Mouse (Mus musculus) urinary bladder, adult 2 months (tissue): ENCODE data around the gene Efnb2. TPM values are rescaled to one million over a fixed set of nuclear protein-coding genes. Genes with fewer than 3 reads are reported as not detected.

Experiments
- DNase-seq: peaks from one replicate; pipeline ENCODE4 v3.0.0; 2022; ENCODE audit warnings: low spot score
- polyA plus RNA-seq: library from polyadenylated mRNA; depleted of rRNA; stranded (reverse); fragments of >200 nt; gene quantifications from 2 replicates; pipeline ENCODE4 v1.2.3, GENCODE M21; 2012; rRNA removed

The Efnb2 gene
- polyA plus RNA-seq: 27.6 and 30.5 TPM in 2 replicates

DNA sequence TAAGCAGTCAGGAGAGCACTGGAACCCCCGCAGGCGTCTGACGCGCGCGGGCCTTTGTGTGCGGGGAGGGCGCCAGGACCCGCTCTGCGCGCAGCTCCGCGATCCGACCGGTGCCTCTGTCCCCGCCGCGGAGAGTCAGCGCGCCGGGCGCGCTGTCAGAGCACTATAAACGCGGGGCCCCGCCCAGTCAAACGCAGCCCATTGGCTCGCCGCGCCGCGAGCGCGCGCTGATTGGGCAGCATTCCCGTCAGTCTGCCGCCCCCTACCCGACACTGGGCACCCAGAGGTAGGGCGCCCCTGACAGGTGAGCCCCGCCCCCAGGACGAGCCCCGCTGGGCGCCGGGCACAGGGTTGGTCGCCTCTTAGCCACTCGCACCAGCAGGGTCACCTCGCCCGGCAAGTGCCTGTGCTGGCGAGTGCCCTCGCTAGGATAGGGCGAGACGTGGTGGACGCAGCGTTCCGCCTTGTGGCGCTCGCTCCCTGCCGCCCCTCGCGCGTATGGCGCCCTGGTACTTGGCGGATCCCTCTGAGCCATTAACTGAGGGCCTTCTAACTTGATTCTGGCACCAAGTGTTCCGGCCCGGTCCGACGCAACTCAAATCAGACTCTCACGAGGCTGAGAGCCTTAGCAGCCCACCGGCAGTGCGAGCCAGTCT, at the start of gene Efnb2:
TSS of gene Efnb2 (minus strand) at position 140 of the 656 bp plus-strand sequence.
- DNase-seq: peak; percentile 99

DNA sequence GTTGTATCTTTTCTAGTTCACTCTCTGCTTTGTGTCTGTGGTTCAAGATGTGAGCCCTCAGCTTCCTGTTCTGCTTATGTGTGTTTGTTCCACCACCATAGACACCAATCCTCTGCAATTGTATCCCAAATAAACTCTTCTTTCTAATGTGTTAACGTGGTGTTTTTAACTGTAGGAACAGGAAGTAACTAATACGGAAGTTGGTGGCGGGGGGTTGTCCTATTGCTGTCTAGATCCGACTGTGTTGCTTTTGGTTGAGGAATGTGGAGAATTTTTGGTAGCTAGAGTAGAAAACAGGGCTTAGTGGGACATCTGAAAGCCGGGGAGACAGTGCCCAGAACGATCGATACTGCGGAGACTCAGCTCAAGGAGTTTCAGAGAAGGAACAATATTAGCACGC, 43.8 kb upstream of the Efnb2 start:
- DNase-seq: no peak

DNA sequence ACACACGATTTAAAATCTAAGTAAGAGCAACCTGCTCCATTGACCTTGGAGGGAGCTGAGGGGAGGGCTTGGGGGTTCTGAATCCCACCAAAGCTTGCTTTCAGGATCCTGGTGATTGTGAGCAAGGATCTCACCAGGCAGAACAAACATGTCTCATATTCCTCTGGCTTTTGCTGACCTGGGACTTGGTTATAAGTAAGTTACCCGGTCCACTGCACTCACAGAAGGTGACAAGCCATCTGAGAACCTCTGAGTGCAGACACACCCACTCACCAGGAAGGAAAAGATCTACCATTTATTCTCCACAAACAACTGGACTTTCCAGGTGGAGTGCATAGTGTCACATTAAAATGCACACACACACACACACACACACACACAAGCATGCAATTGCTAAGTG, 42.6 kb upstream of the Efnb2 start:
- DNase-seq: no peak

DNA sequence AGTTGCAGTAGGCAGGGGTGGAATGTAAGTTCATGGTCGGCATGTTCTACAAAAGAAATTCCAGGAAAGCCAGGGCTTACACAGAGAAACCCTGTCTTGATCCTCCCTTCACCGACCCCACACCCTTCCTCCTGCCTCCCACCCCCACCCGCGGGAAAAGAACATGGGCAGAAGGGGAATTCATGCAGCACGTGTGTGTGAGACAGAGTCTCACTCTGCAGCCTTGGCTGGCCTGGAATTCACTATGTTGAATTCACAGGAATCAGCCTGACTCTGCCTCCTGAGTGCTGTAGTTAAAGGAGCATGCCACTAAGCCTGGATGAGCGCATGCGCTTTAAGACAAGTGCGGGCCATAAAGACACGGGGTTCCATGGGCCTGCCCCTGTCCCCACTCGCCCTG, 39.8 kb upstream of the Efnb2 start:
- no peak for DNase-seq

DNA sequence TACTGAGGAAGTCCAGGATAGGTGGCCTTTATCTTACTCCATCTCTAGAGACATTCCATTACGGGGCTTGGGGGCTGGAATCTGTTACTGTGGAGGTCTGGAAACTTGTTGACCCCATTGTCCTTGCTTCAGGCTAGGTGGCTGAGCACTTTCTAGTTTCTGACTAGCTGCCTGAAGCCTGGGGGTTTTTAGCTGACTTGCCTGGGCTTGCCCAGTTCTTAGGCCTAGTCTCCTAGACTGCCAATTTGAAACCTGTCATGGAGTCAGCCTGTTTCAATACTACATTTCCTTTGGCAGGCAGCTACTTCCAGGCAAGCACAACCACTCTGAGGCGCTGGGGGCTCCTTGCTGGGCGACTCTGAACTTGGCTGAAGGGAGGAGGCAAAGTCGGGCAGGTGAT, 39.2 kb upstream of the Efnb2 start:
- DNase-seq: no peak

DNA sequence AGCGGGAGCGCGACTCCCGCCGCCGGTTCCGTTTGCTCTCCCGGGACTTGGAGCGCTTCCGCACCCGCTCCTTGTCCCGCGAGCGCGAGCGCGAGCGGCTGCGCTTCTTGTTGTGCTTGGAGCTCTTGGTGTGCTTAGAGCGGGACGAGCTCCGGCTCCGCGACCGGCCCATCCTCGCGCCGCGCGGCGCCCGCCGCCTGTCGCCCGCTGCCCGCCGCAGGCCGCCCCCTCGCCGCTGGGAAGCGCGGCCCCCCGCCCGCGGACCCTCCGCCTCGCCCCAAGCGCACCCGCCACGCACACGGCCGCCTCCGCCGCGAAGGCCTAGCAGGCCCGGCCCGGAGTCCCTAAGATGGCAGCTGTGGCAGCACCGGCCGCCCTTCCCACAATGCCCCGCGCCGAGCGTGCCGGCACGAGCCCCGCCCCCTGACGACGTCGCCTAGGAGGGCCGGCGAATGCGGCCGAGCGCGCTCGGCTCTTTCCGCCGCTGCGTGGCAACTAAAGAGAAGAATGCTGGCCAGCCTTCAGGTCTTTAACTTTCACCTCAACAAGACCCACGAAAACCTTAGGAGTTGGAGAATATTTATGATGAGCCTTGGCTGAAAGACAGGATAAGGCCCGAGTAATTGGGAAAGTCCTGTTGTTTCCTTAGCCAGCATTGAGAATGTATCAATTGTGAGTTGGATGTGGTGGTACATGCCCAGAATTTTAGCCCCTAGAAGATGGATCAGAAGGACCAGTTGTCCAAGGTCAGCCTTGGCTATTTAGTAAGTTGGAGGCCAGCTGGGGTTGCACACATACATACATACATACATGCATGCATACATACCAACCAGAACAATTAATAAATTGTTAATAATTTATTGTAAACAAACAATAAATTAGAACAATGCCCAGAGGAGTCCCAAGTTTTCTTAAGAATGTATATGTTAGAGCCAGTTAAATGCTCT, 29.4 kb upstream of the Efnb2 start, which contains the start of gene Arglu1:
TSS of gene Arglu1 (minus strand) at position 376 of the 947 bp plus-strand sequence.
- DNase-seq: peak; percentile 99

DNA sequence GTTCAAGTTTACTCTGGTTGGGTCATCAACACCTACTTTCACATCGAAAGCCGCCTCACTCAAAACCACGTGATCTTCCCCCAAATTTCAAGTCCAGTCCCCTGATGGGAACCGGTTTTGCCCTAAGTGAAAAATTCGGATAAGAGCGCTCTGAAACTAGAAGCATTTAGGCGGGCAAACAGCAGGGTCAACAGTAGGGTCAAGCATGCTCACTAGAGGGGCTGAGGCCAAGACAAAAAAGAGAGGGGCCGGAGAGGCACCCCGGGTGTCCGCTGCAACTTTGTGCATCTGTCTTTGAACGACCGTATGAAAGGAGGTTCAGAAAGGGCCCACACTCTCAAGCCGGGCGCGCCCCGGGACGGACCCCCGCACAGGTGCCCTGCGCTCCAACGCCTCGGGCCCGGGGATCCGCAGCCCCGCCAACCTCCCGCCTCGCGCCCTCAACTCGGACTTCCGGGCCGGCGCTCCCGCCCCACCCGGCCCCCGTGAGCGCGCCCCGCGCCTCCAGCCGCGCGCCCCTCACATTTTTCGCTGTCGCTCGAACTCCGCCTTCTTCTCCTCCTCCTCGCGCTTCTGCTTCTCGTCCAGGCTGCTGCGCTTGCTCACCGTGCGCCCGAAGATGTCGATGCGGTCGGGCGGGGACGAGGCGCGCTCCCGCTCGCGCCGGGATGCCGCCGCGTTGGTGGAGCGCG, 28.6 kb upstream of the Efnb2 start:
- DNase-seq: peak; percentile 57

DNA sequence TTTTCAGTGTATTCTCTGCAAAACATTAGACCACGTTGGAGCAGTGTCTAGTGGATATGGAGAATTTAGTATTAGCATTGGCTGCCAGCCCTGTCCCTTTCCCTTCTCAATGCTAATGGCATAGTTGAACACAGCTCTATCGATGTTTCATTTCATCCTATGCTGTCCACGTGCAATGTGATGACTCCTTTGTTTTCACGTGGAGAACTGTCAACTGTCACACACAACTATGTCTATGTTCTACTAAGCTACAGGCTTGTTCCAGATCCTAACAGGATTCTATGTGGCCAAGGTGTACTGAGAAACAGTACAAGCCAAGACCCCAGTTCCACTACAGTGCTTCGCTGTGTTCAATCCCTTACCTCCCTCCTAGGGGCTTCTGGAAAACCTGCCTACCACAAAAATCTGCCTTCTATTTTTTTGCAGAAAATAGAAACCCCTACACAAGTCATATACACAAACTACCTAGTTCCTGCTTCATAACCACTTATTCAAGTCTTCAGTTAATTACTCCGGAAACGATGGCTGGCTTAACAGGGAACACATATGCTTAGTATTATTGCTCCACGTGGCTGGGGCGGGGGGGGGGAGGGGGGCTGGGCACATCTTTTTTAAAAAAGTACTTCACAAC, 27.9 kb upstream of the Efnb2 start:
- no peak for DNase-seq

DNA sequence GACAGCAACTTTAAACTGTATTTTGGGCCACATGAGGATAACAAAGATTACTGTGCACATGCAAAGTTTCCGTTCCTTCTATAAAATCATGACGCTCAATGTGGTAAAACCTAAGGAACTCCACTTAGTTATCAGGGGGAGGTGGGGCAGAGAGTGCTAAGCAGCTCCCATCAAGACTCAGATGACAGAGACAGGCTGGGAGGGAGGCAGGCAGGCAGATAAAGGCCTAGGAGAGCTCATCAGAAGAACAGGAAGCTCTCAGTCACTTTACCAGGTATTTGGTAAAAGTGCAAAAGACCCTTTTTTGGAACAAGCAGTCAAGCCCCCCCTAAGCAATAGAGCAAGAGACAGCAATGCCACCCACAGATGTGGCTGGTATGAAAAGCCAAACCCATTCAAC, 24.5 kb upstream of the Efnb2 start:
- DNase-seq: no peak

DNA sequence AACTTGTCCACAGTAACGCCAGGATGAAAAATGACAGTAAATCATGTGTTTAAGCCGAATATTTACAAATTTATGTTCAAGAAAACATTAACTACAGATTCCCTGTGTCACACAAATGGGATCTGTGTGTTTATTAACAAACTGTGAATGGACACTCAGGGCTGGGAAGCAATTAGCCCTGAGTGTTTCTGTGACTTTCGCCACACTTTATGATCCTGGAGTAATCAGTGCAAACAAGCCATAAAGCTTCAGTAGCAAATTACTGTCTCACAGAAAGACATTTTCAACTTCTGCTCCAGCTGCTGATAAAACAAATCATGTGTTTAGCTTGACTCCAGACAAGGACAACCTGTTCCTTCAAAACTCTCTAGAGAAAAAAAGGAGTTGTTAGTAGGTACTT, 21.7 kb upstream of the Efnb2 start:
- DNase-seq: no peak

DNA sequence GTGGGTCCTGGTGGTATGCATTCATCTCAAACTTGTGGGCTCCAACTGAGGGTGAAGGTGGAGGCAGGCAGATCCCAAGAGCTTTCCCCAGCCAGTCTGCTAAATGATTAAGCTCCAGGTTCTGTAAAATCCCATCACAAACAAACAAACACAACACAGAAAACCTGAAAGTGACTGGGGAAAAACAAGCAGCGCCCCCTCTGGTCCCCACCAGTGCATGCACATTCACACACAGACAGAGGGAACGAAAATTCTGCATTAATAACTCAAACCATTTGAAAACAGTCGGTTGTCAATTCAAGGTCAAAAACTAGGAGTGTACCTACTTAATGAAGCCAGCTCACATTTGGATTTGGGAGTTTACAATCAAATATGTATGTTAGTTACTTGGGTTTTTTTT, 17.2 kb upstream of the Efnb2 start:
- DNase-seq: no peak

DNA sequence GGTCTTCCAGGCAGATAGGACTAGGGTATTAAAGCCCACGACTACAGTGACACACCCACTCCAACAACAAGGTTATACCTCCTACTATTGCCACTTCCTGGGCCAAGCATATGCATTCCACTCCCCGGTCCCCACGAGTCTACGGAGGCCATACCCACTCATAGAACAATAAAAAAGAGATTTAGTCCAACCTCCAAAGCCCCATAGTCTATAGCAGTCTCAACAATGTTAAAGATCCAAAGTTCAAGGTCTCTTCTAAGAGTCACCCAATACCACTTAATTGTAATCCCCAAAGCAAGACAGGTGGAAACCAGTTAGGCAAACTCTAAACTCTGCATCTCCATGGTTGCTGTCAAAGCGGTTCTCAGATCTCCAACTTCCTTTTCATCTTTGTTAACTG, 13.8 kb upstream of the Efnb2 start:
- DNase-seq: no peak

DNA sequence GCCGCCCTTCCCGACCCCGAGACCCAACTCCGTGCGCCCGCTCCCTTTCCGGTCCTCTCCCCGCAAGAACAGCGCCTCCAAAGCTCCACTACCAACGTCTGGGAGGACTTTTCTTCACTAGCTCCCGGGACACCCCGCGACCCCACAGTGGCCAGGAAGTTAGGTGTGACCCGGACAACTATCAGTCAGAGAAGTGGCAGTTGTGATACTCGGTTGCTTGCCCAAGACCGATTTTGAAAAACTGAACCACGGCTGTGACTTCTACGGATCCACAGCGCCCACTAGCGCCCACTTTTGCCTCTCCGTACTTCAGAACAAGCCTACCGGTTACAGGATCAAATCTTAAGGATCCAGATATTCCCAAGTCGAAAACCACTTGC, 707 bp upstream of the Efnb2 start:
- peak; percentile 79 for DNase-seq

DNA sequence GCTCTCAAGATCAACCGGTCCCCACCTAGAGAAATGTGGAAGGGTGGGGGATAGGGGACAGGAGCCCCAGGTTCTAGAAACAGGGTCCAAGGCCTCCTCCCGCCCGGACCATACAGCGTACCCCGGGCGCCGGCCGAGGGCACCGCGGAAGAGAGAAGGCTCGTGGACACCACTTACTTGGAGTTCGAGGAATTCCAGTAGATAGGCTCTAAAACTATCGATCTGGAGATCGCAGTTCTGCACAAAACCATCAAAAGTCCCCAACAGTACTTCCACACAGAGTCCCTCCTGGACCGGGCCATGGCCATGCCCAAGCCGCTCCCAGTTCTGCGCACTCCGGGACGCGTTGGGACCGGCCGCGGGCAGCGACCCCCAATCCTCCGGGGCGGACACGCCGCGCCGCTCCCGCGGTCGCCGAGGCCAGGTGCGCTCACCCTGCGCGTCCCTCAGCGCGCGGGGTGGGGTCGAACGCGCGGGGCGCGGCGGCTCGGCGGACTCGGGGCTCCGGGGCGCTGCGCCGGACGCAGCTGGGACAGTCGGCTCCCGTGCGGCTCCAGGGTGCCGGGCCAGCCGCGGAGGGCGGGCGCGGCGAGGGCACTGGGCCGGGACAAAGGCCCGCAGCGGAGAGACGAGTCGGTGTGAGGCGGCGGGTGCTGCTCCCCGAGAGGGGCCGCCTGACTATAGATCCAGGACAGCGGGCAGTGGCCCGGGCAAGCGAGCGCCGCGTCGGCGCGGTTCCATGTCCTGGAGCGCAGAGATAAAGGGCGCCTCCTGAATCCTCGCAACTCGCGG, 539 bp downstream of the Efnb2 start:
- no peak for DNase-seq

DNA sequence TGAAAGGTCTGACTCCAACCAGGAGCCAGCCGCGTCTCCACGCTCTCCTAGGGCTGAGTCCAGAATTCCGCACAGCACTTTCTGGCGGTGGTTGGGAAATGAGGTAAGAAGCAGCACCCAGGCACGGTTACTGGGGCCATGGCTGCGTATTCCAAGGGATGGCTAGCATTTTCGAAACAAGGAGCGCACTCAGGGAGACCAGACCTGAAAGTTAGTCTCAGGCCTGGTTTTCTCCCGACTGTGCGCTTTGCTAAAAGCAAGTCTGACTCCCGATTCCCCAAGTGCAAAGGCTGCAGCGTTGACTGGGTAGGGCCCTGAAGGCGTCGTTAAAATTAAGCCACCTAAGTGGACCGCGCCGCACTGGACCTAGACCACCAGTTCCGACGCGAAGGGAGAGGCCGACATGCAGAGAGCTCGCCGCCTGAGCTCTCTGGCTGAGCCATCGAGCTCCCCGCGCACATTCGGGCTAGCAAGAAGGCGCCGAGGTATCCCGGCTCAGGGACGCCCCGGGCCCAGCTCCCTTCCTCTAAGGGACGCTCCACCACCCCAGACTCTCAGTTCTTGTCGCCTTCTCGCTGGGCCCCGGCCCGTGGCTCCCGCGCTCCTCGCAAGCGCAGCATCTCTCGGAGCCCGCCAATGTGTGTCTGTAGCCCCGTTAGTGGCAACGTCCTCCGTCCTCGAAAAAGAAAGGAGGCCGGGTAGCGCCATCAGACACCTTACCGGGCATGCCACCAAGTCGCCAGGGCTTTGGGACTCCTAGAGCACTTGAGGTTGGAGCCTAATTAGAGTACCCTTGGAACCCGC, 1.3 kb downstream of the Efnb2 start:
- DNase-seq: peak; percentile 41

DNA sequence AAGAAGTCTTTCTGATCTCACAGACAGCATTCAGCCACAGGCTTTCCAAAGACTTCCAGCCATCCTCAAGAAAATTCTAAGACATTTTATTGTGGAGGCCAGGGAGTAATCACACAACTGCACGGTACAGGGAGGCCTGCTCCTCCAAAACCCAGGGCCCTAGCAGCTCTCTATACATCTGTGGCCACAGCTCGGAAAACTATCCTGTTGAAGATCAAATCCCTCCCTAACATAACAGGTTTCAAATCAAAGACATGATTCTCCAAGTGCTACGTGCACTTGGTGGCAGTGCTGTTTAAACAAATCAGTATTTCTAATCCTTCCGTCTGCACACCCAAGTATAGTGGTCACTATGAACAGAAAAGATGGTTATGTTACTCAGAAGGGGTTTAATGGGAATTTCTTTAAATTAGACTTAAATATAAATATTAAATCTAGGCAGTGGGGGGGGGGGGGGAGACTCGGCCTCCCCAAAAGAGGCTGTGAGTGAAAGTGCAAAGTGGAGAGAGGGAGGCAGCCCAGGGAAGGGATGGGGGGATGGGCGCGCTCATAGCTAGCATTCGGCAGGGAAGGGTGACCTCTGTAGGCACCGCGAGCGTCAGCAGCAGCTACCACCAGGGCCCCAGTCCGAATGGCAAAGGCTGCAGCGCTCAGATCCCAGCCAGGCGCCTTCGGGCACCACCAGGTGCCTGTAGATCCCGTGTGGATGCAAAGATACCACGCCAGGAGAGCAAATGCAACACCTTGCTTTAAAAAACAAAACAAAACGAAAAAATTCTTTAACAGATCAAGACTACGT, 2.4 kb downstream of the Efnb2 start:
- DNase-seq: peak; percentile 62

DNA sequence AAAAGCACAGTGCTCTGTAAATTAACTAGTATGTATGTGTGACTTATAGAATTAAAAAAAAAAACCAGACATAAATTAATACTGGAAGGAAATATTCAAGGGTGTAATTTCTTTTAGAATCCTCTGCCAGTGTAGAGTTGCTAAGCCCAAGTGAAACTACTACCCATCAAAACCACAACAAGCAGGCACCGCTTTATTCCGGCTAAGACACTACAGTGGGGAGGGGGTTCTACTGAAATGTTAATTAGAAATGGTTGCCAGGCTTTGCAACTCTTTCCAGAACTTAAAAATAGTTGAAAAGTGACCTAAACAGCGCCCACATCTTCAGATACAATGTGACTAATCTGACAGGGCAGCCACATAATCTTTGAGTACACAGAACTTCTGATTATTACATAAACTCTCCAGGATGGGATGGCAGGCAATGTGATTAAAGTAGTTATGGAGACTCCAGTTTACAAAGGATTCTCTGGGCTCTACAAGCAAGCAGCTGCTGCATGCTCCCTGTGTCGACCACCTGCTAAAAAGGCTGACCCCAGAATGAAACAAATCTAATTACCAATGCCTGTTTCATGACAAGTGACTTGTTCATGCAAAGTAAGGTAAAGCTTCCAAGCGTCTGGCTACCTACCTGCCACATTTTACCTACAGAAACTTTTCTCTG, 3.2 kb downstream of the Efnb2 start:
- DNase-seq: no peak

DNA sequence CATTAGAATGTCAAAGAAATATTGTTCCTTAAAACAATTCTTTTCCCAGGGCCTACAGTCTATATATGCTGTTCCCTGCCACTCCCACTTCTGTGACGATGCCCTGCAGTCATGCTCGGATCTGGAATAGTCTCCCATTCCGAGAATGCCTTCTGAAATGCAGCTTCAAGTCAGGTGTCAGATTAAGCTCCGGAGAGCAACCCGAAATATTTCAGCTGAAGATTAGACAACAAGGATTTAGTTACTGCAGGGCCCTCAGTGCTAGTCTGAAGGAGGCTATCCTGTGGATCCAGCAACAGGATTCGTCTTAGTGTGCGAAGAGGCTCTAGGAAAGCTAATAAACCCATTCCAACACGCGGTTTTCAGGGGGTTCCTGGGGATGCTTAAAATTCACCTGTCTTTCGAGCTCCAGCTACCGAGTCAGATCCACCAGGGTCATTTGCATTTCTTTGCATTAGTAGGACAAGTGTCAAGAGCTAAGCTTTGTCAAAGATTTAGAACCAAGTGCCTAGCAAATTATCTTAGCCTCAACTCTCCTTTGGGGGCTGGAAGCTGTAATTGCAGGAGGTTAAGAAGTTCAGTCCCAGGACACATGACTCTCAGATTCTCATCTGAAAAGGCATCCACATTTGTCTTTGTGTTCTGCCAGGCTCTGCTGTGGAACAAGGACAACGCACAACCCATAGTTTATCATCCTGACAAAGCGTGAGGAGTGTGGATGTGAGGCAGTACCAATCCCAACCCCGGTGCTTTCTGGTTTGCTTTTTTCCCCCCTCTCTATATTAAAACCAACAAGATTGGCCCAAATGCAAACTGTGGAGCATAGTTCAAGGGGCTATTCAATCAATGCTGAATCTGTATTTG, 4.2 kb downstream of the Efnb2 start:
- no peak for DNase-seq
